Mouse (Mus musculus): ENCODE data around the gene Crocc2.

GRCm38 (mm10) chr1:93267207-93267606, 98.7 kb downstream of the Crocc2 start:
- TF ChIP-seq CTCF (IDR thresholded peaks at IDR 0.05; ENCODE audit: low read depth, low read length), result no peak
- TF ChIP-seq POLR2A (IDR thresholded peaks at IDR 0.05; ENCODE audit: borderline replicate concordance, low read depth, low read length), result no peak
